Mouse (Mus musculus): ENCODE measurements around the gene Mrpl21.

- TF ChIP-seq POLR2A (IDR thresholded peaks at IDR 0.05; ENCODE audit: insufficient read length, low read depth) (no peak), MYOG (IDR thresholded peaks at IDR 0.05; ENCODE audit: control insufficient read depth in 1 of 3, insufficient read depth in 1 of 3, insufficient read length in 2 of 3, low read depth in 2 of 3) (no peak), TCF12 (IDR thresholded peaks at IDR 0.05; ENCODE audit: insufficient read depth, poor library complexity, severe bottlenecking) (no peak), USF1 (IDR thresholded peaks at IDR 0.05; ENCODE audit: low read depth) (no peak), MYOD1 (IDR thresholded peaks at IDR 0.05; ENCODE audit: control insufficient read depth in 1 of 3, insufficient read length in 2 of 3, low read depth in 2 of 3) (no peak), POLR2AphosphoS2 (IDR thresholded peaks at IDR 0.05; ENCODE audit: insufficient read length, low read depth) (no peak), CEBPB (IDR thresholded peaks at IDR 0.05; ENCODE audit: insufficient read depth, poor library complexity, severe bottlenecking) (no peak), E2F4 (IDR thresholded peaks at IDR 0.05; ENCODE audit: insufficient read depth) (no peak), MAX (IDR thresholded peaks at IDR 0.05; ENCODE audit: low read depth) (no peak)
Observed at GRCm38 (mm10) chr19:3319341-3319740, 36.6 kb downstream of the Mrpl21 start.
